Mouse (Mus musculus): ENCODE measurements around the gene Aldh3a1. TPM values are rescaled to one million over a fixed set of nuclear protein-coding genes. Genes with fewer than 3 reads are reported as not detected.

Aldh3a1 gene
- total RNA-seq, 2 experiments from 2014 or later, result 0.95 TPM; not detected in 1

DNA sequence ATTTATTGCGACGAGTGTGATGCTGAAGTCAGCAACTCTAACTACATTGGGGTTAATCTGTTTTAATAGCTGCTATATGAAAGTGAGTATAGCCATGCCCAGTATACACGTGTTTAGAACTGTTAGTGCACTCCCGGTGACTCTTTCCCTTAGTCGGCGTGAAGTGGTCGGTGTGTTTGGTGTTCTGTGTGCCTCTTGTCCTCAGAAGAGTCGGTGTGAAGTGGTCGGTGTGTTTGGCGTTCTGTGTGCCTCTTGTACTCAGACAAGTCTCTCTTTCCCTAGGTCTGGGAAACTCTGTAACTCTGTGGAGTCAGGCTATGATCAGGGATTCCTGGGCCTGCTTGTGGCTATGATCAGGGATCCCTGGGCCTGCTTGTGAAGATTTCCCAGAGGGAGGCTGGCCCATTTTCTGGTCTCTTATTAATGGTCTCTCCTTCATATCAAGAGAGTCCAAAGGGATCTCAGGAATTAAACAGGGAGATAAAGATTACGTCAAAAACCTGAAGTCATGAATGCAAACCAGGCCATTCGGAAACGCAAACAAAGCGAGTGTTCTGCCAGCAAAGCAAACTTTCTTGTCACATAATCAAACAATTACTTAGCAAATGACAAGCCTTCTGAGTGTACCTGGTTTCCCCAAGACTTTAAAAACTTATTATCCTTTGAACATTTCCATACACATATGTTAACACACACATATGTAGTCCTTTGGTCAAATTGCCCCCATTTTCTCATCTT lies 10.6 kb upstream of the Aldh3a1 start:
- no peak for DNase-seq

DNA sequence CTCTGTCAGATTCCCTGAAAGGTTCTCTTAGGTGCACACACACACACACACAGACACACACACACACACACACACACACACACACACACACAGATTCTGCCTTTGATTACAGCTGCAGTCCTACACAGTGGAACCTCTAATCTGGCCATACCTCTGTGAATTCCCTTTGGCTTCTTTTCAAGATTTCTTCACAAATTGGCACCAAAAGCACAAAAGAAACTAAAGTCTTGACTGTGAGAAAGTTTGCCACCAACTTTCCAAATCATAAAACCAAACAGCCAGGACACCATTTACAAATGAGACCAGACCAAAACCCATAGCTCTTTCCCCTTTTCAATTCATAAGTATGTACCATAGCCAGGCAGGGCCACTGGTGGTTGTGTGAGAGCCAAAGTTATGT lies 9.4 kb upstream of the Aldh3a1 start:
- DNase-seq, result no peak

DNA sequence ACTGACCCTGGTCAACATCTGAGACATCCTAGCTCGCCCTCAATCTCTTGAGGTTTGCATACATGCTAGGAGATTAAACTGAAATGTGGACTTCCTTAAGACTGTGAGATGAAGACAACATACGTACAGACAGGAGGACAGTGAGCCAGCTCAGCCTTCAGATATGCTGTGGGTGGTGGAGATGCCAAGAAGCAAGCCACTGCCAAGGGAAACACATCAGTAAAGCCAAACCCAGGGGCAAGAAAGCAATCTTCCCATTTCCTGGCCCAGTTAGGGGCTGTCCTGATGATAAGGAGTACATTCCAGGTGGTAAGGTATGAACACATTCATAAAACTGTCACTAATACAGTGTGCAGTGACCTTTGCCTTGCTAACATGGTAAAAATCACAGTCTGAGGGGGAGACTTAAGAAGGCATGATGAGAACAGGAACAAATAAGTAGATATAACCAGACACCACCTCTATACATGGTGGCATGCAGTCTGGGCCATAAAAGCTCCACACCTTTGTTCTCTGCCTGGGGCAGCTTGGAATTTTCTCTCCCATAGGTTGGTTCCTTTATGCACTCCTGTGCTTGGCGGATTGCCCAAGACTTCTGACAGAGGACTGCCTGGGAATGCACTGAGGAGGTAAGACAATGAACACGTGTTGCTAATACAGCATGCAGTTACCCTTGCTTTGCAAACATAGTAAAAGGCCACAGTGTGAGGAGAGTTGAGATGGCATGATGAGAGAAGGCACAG lies 7.5 kb upstream of the Aldh3a1 start:
- DNase-seq, result no peak

DNA sequence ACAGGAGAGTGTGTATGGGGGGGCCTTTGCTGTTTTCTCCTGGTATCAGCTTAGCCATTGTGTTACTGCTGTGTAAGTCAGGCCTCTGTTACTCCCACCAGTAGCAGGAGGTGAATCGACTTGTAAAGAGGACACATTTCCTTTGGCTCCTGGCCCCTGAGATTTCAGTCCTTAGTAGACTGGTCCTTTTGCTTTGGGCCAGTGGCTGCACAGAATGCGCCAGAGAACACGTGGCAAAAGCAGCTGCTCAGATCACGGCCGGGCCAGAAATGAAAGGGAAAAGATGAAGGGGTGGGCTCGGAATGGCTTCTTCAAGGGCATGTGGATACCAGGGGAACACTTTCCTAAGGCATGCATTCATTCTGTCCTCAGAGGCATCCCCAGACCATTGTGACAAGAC lies 5.2 kb upstream of the Aldh3a1 start:
- DNase-seq, result no peak

DNA sequence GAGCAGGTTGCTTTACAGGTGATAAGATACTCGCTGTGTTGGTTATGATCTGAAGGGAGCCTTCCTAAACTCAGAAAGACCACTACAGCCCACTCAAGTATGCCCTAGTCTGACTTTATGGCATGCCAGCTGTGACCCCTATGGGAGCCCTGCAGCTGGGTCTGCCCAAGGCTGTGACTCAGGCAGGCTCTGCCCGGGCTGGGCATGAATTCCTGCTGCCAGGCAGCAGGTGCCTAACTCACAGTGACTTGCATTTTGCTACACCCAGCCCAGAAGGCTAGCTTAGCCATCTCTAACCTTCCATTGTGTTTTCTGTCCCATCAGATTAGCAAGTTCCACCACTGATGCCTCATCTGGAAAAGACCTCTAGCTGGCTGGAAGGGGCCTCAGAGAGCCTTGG lies 4.5 kb upstream of the Aldh3a1 start:
- DNase-seq, result no peak

DNA sequence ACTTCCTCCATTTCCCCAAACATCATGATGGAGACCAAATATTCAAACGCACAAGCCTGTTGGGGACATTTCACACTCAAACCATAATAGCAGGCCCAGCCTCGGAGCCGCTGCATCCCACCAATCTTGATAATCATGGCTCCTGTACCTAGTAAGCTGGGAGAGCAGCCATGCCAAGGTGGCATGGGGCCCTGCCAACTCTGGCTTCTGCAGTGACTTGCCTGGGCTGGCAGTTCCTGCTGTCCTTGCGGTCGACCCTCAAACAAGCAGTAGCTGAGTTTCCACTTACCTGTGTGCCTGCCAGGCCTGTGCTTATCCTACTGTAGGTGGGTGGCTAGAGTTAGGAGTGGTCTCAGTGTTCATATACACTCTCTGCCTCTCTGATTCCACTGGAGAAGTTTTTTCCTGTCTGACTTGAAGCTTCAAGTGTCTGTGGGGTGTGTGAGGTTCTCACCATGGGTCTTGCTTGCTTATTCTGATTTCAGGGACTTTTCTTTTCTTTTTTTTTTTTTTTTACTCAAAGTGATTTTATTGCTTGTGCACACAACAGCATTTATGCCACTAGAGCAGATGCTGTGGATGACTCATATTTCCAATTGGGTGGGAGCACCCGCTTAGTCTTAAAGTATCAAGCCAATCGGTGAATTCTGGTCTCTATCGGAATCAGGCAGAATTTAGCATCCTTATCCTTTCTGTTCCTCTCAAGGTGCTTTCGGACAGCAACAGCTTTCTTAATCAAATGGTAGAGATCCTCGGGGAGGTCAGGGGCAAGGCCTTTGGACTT lies 2.0 kb upstream of the Aldh3a1 start:
- peak in 1 of 2 experiments; percentile 22 for DNase-seq

DNA sequence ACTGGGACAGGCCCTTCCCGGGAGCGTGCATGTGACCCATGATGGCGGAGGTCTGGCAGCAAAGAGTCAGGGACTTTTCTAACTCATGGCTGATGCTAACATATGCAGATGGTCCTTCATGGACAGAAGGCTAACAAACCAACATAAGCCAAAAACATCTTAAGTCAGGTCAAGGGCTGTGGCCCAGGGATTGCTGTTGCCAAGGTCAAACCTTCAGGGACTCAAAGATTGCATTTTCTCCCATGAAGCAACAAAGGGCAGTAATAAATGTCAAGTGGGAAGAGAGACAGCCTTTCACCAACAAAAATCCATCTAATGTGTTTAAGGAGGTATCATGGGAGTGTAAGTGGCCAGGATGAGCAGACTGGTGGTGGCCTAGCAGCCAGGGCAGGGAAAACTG lies 1.2 kb upstream of the Aldh3a1 start:
- peak in 1 of 2 experiments; percentile 17 for DNase-seq

DNA sequence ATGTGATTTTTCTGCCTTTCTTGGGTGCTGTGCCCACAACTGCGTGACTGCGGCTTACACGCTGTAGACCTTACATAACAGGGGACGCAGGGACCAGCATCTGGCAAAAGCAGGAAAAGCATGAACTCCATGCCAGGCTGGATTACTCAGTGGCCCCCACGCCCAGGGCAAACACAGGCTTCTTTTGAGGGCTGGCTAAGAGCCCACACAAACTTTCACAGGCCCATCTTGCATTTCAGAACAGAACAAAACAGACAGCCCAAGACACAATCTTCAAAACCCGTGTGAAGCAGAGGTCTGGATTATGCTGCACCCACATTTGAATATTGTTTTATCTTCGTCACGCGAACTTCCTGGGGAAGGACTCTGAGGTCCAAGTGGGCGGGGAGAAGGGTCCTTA lies 979 bp downstream of the Aldh3a1 start:
- DNase-seq, result no peak

DNA sequence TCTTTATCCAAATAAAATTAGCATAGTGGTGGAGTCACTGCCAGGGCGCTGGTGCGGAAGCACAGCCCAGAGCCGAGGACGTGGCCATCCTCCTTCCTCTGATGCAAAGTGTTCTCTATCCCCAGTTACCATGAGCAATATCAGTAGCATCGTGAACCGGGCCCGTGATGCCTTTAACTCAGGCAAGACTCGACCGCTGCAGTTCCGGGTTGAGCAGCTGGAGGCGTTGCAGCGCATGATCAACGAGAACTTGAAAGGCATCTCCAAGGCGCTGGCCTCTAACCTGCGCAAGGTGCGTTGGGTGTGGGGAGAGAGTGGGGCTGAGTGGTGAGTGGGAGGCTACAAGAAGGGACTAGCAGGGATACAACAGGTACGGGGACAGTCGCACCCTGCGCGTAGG lies 4.8 kb downstream of the Aldh3a1 start:
- peak in 1 of 2 experiments; percentile 17 for DNase-seq

DNA sequence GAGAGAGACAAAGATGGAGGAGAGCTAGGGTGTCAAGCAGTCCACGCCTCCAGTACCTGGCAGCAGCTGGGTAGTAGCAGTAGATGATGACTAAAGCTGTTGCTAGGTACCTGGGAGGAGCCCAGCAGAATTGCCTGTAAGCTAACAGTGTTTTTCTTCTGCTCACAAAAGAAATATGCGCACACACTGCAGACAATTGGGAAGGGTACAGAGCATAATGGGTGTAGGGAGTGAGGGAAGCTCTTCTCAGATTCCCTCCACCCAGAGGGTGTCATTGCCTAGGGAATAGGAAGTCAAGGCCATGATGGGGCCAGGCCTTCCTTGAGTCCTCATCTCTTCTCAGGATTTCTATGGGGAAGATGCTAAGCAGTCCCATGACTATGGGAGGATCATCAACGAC lies 8.6 kb downstream of the Aldh3a1 start:
- DNase-seq, result no peak

DNA sequence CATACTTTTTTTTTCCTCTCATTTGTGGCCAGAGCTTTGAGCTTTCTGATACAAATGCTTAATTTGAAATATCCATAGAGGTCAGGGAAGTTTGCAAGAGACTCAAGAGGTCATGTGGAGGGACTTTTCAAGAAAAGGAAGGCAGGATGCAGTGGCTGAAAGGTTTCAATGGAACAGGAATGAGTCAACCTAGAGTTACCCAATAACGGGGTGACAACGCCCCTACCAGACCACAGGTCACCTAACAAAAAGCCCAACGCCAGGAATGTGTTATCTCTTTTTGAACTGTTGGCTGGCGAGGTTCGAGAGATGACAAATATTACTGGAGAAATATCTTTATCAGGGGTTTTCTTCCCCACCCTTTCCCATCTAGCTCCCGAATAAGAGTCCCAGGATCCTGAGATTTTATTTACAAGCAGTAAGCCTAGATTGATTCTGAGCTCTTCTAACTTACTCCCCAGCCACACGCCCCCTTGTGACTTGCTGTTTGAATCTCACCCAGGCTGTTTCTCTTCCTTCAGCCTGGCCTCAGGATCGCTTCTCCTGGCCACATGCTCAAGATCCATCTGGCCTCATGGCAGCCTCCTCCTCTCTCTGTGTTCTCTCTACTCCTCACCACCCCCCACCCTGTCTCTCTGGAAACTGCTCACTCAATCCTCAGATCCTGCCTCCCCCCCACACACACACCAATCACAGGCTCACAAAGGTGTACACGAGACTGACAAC lies 13.0 kb downstream of the Aldh3a1 start:
- DNase-seq, result no peak

DNA sequence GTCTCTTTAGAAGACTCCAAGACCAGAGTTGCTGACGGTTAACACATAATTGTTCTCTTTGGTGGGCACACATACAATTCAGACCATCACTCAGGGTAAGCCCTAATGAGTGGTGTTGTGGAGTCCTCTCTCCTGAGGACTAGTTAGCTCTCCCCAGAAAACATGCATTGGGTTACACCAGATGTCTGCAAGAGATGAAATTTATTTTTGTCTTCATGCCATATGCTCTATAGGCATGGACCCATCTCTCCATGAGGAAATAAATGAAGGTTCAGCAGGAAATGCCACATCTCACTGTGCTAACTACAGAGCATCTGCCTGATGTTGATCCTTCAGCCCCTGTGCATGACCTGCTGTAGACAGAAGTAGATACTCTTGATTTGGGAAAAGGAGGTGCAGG lies 14.7 kb downstream of the Aldh3a1 start:
- no peak for DNase-seq

DNA sequence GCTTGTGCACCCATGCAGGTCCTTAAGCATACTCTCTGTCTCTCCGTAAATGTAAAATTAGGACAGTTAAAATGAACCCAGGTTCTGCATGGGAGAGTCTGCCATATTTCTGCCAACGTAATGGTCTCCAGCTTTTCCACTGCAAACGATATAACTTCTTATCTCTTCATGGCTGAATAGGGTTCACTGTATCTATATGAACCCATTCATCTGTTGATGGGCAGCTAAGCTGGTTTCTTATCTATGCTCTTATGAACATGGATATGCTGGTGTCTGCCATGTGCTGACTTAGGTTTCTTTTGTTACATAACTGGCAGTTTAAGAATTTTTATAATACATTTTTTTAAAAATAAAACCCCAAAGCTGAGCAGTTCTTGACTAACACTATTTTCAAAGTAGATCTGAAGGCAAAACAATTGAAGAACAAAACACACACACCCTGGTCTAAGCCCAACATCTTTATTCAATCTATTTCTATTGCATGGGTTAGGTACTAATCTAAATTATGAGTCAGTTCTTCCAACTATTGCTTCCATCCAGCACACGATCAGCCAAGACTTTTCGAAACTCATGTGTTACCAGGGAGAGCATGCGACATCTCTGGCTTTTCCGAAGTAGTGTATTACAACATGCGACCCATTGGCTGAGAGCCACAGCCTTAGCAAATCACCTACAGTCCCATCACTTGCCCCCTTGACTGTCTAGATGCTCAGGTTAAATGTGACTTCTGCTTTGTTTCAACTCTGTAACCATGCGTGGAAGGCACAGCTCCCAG lies 15.8 kb downstream of the Aldh3a1 start:
- DNase-seq, result peak in 1 of 2 experiments; percentile 22

DNA sequence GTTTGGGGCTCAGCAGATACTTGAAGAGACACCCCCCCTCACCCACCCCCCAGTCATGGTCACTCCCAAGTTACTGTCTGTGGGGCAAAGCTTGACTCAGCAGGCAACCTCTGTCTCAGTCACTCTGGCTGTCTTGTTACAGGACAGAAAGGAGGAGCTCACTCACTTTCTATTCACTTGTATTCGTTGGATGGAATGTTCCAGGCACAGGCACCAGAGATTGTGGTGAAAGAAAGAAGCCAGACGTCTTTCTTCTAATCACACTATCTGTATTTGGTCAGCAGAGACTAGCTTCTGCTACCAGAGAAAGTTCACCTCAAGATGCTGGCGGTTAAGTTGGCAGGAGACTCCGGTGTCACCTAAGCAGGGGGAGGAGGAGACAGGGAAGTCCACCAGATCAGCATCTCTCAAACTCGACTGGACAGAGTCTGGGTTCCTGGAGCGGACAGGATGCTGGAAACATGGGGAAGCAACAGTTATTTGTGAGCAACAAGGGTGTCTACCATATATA lies 17.0 kb downstream of the Aldh3a1 start:
- DNase-seq, result no peak

DNA sequence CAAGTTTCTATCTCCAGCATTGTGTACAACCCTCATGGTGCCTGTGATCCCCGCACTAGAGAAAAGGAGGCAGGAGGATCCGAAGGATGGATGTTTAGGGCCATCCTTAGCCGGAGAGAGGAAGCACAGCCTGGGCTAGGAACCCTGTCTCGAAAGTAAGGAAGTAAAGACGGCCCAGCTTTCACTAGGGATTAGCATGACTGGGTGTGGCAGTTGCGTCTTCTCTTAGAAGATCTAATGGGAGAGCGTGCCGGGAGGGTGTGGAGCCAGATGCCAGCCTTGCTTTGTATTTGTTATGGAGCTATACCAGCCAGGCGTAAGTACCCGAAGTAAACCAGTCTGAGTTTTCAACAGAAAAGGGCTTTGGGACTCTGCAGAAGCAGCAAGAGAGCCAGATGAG lies 17.6 kb downstream of the Aldh3a1 start:
- no peak for DNase-seq

DNA sequence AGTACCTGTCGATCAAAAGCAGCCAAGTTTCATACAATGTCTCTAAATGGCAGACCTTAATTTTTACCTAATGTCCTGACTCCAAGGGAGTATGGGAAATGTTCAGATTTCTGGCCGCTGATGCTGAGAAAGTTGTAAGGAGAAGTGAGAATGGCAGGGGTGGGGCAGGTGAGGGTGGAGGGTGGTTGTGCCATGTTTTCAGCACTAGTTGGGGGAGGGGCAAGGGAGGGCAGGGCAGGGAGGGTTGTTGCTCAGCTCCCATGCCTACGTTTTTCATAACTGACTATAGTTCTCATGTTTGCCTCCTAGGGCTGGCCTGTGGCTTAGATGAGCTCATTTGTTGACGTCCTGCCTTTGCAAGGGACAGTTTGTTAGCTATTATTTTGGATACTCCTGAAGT lies 18.2 kb downstream of the Aldh3a1 start:
- DNase-seq, result no peak

DNA sequence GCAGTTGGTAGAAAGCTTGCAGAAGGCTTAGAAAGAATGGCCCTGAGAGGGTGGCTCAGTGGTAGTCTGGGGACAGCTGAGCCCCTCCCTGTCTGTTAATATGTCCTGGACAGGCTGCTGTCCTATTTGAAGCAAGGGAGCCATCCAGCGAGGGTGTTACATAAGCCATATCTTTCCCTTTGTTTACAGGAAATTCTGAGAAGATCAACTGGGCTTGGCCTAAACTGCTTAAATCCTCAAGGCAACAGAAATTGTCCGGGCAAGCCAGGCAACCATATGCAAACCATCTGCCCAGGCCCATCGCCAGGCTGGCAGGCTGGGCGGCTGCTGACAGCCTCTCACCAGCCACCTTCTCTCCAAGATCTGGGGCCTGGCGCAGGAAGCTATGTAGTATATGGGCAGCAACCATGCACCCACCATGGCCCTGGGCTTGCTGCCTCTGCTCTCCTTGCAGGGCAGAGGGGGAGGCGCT lies 18.6 kb downstream of the Aldh3a1 start:
- DNase-seq, result no peak

DNA sequence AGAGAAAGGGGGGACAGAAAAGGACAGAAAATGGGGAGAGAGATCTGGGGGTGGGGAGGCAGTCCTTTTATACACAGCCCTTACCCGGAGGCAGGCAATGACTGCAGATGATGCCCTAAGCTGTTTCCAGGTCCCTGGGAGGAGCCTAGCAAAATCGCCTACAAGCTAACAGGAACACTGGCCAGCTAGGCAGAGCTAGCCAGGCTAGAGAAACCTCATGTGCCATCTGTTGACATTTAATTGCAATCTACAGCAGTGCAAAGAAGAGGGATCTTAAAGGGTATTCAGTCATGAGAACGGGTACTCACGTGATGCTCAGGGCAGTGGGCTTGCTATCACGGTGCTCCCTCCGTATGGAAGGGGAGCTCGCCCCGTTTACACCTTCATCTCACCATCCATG lies 20.5 kb downstream of the Aldh3a1 start:
- no peak for DNase-seq

DNA sequence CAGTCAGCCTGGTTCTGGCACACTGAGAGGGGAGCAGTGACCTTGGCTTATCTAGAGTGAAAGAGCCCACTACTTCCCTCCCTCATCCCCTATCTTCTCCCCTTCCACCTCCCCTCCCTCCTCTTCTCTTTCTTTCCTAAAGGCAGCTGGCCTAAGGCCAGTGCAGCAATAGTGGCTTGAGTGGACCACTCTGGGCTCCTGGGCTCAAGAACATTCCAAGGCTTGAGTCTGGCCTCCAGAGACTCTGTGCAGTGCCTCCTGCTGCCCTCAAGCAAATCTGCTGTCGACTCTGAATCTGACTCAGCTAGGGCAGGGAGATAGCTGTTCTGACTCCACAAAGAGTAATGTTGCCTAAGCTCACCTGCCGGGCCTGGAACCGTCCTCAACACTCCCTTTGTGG lies 21.1 kb downstream of the Aldh3a1 start:
- no peak for DNase-seq

DNA sequence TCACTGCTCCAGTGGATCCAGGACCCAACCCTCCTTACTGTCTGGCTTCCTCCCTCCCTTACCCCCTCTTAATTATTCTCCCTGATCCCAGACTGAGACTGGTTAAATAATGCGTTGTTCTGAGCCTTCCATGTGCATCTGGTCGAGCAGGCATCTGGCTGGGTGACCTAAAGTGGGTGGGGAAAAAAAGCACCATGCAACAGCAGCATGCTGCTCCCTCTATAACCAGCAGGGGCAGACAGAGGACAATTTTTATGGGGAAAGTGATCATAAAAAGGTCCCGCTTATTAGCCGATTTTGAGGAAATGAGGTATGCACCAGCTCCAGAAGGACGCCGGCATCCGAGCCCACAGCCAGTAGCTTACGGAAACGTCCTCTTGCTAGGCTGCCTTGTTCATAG lies 24.0 kb downstream of the Aldh3a1 start:
- peak; percentile 54 to 70 for DNase-seq

DNA sequence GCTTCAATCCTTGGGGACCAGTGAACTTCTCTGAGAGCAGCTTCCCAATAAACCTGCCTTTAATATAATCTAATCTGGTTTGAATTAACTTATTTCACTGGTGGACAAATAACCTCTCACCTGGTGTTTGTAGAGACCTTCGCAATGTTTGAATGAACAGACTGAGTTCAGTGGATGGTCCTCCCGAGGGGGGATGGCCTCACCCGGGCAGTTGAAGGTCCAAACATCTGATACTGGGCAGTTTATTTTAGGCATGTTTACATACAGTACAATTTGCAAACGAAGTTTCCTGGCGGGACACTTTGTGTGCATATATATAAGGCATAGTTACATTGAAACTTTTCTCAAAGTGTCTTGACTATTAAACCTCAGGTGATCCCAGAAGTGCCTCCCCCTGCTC lies 26.8 kb downstream of the Aldh3a1 start:
- DNase-seq, result no peak
